Mouse (Mus musculus) MEL (cell line): Measurements from ENCODE around the gene Gcnt3. TPM values are rescaled to one million over a fixed set of nuclear protein-coding genes. Genes with fewer than 3 reads are reported as not detected.

Experiments used
- DNase-seq: peaks from one replicate; pipeline ENCODE4 v3.0.0; 2011; ENCODE audit warnings: low read depth, low spot score
- H3K27ac ChIP-seq: 2 replicates; pipeline ENCODE4 v1.5.1; 2012; ENCODE audit warnings: low read depth, mild to moderate bottlenecking, control low read depth, low read length, moderate library complexity; ENCODE audit not compliant: control insufficient read depth
- H3K27me3 ChIP-seq, 2 experiments: fragments of 150-350 bp in 1 of 2; sonication (generic) in 1 of 2; 2 replicates each; pipeline ENCODE4 v1.6.1; 2012; ENCODE audit warnings: low read length in 2 of 2, mild to moderate bottlenecking in 2 of 2, improper control_type of control experiment in 1 of 2, moderate library complexity in 1 of 2; ENCODE audit not compliant: insufficient read depth in 2 of 2, control insufficient read depth in 1 of 2
- H3K36me3 ChIP-seq, 2 experiments: 2 replicates each; pipeline ENCODE4 v1.6.1; 2012 to 2014; ENCODE audit warnings: low read length in 2 of 2, improper control_type of control experiment in 1 of 2, inconsistent platforms in 1 of 2, mild to moderate bottlenecking in 1 of 2; ENCODE audit not compliant: insufficient read depth in 2 of 2, control insufficient read depth in 1 of 2
- H3K4me1 ChIP-seq, 2 experiments: fragments of 150-350 bp in 1 of 2; sonication (generic) in 1 of 2; 2 replicates each; pipeline ENCODE4 v1.6.1; 2012; ENCODE audit warnings: low read length in 2 of 2, improper control_type of control experiment in 1 of 2, mild to moderate bottlenecking in 1 of 2; ENCODE audit not compliant: insufficient read depth in 2 of 2, control insufficient read depth in 1 of 2
- H3K4me3 ChIP-seq, 2 experiments: fragments of 150-350 bp in 1 of 2; sonication (generic) in 1 of 2; 2 replicates each; pipeline ENCODE4 v1.5.1; 2012; ENCODE audit warnings: low read depth in 2 of 2, low read length in 2 of 2, mild to moderate bottlenecking in 2 of 2, moderate library complexity in 2 of 2, control low read depth in 1 of 2, improper control_type of control experiment in 1 of 2; ENCODE audit not compliant: control insufficient read depth in 1 of 2, insufficient read depth in 1 of 2
- H3K79me2 ChIP-seq: 2 replicates; pipeline ENCODE4 v1.6.1; 2012; ENCODE audit warnings: mild to moderate bottlenecking, low read length, moderate library complexity; ENCODE audit not compliant: control insufficient read depth, poor library complexity, insufficient read depth
- H3K9ac ChIP-seq: 2 replicates; pipeline ENCODE4 v1.6.1; 2012; ENCODE audit warnings: low read depth, mild to moderate bottlenecking, control low read depth, low read length, moderate library complexity; ENCODE audit not compliant: control insufficient read depth, poor library complexity, severe bottlenecking
- H3K9me3 ChIP-seq: fragments of 150-350 bp; sonication (generic); replicated peaks from 2 replicates; pipeline ENCODE4 v1.6.1; 2012; ENCODE audit warnings: mild to moderate bottlenecking, low read length, improper control_type of control experiment, moderate library complexity; ENCODE audit not compliant: insufficient read depth
- CHD1 ChIP-seq: IDR thresholded peaks from 2 replicates; pipeline ENCODE4 v1.6.1; 2012; ENCODE audit warnings: low read depth, mild to moderate bottlenecking, inconsistent platforms, low read length, improper control_type of control experiment
- CHD2 ChIP-seq: IDR thresholded peaks from 2 replicates; pipeline ENCODE4 v1.6.1; 2011; ENCODE audit warnings: low read length, improper control_type of control experiment
- CTCF ChIP-seq, 3 experiments: IDR thresholded peaks in 2 of 3; conservative IDR thresholded peaks in 1 of 3; 2 replicates each; pipeline ENCODE4 v1.5.1; 2011 to 2012; ENCODE audit warnings: low read length in 3 of 3, low read depth in 2 of 3, mild to moderate bottlenecking in 2 of 3, improper control_type of control experiment in 1 of 3, inconsistent platforms in 1 of 3, mixed read lengths in 1 of 3, moderate library complexity in 1 of 3; ENCODE audit not compliant: control insufficient read depth in 1 of 3, insufficient read depth in 1 of 3, poor library complexity in 1 of 3, severe bottlenecking in 1 of 3
- E2F4 ChIP-seq: IDR thresholded peaks from 2 replicates; pipeline ENCODE4 v1.6.1; 2011; ENCODE audit warnings: low read depth, low read length, improper control_type of control experiment, borderline replicate concordance
- ETS1 ChIP-seq: IDR thresholded peaks from 2 replicates; pipeline ENCODE4 v1.6.1; 2012; ENCODE audit warnings: low read depth, mild to moderate bottlenecking, inconsistent platforms, low read length, improper control_type of control experiment, moderate library complexity
- GATA1 ChIP-seq: IDR thresholded peaks from 2 replicates; pipeline ENCODE4 v1.6.1; 2011; ENCODE audit warnings: low read depth, low read length, improper control_type of control experiment
- JUND ChIP-seq: IDR thresholded peaks from 2 replicates; pipeline ENCODE4 v1.6.1; 2011; ENCODE audit warnings: low read depth, mild to moderate bottlenecking, improper control_type of control experiment, low read length
- MAFK ChIP-seq: IDR thresholded peaks from 2 replicates; pipeline ENCODE4 v1.6.1; 2011; ENCODE audit warnings: low read depth, mild to moderate bottlenecking, low read length, improper control_type of control experiment, borderline replicate concordance
- MYB ChIP-seq: IDR thresholded peaks from 2 replicates; pipeline ENCODE4 v1.6.1; 2011; ENCODE audit warnings: mild to moderate bottlenecking, low read depth, low read length, improper control_type of control experiment
- MYC ChIP-seq: IDR thresholded peaks from 2 replicates; pipeline ENCODE4 v1.6.1; 2011; ENCODE audit warnings: low read depth, mild to moderate bottlenecking, low read length, improper control_type of control experiment, moderate library complexity
- POLR2A ChIP-seq, 2 experiments: IDR thresholded peaks; 2 replicates each; pipeline ENCODE4 v1.6.1; 2011 to 2012; ENCODE audit warnings: low read length in 2 of 2, mild to moderate bottlenecking in 2 of 2, control low read depth in 1 of 2, improper control_type of control experiment in 1 of 2, low read depth in 1 of 2, moderate library complexity in 1 of 2; ENCODE audit not compliant: control insufficient read depth in 1 of 2, insufficient read depth in 1 of 2, poor library complexity in 1 of 2
- POLR2AphosphoS2 ChIP-seq: IDR thresholded peaks from 2 replicates; pipeline ENCODE4 v1.6.1; 2011; ENCODE audit warnings: low read length, improper control_type of control experiment
- POLR2AphosphoS5 ChIP-seq: IDR thresholded peaks from 2 replicates; pipeline ENCODE4 v1.6.1; 2012; ENCODE audit warnings: low read depth, borderline replicate concordance, mild to moderate bottlenecking, inconsistent platforms, low read length, moderate library complexity, mixed read lengths
- RCOR1 ChIP-seq: IDR thresholded peaks from 2 replicates; pipeline ENCODE4 v1.6.1; 2012; ENCODE audit warnings: low read depth, mild to moderate bottlenecking, inconsistent platforms, low read length, improper control_type of control experiment
- TBP ChIP-seq: IDR thresholded peaks from 2 replicates; pipeline ENCODE4 v1.8.0; 2011; ENCODE audit warnings: low read depth, low read length, improper control_type of control experiment
- UBTF ChIP-seq: IDR thresholded peaks from 2 replicates; pipeline ENCODE4 v1.6.1; 2012; ENCODE audit warnings: low read depth, mild to moderate bottlenecking, inconsistent platforms, low read length, improper control_type of control experiment, moderate library complexity, borderline replicate concordance; ENCODE audit not compliant: insufficient read depth
- USF1 ChIP-seq: IDR thresholded peaks from 2 replicates; pipeline ENCODE4 v1.6.1; 2014; ENCODE audit warnings: low read depth, mild to moderate bottlenecking, inconsistent platforms, low read length, improper control_type of control experiment, moderate library complexity
- USF2 ChIP-seq, 2 experiments: IDR thresholded peaks; 2 replicates each; pipeline ENCODE4 v1.6.1; 2011 to 2012; ENCODE audit warnings: improper control_type of control experiment in 2 of 2, low read length in 2 of 2, borderline replicate concordance in 1 of 2, inconsistent platforms in 1 of 2, low read depth in 1 of 2, mild to moderate bottlenecking in 1 of 2; ENCODE audit not compliant: insufficient read depth in 1 of 2
- ZC3H11A ChIP-seq: IDR thresholded peaks from 2 replicates; pipeline ENCODE4 v1.6.1; 2012; ENCODE audit warnings: low read depth, mild to moderate bottlenecking, inconsistent platforms, low read length, improper control_type of control experiment
- ZNF384 ChIP-seq: IDR thresholded peaks from 2 replicates; pipeline ENCODE4 v1.6.1; 2012; ENCODE audit warnings: low read depth, mild to moderate bottlenecking, inconsistent platforms, low read length, improper control_type of control experiment
- polyA plus RNA-seq, 2 experiments: library from polyadenylated mRNA; stranded (reverse) in 1 of 2; unstranded in 1 of 2; fragments of >175 nt in 1 of 2; fragments of >200 nt in 1 of 2; gene quantifications; 2 replicates each; pipeline versions ENCODE4 v1.2.1 to v1.2.4; 2012; ENCODE audit warnings: low replicate concordance in 2 of 2, low read depth in 1 of 2; ENCODE audit not compliant: insufficient read length in 2 of 2, insufficient read depth in 1 of 2, missing spikeins in 1 of 2
- total RNA-seq: library from RNA; depleted of rRNA; stranded (reverse); fragments of 300-350 nt; gene quantifications from 2 replicates; pipeline ENCODE4 v1.2.3, GENCODE M21; 2012; rRNA removed

Gcnt3 gene
- total RNA-seq (not detected in 2 replicates), polyA plus RNA-seq (not detected)

DNA sequence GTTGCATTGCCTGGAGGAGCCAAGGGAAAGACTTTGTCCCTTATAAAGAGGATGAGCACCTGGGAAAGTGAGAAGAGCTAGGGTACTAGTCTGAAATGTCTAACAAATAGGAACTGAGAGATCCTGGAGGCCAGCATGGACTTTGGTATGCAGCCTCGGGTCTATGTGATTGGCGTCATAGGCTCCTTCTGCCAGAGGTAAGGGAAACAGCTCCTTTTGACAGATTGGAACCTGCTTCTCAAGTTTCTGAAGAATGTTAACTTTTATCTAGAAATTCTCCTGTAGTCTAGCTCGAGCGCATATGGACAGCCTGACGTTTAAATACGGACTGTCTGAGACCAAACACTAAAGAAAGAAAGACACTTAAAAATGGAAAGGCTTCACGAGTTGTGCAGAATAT, at the start of gene Gcnt3:
Gene Gcnt3 (minus strand): TSS at position 101 of the 400 bp plus-strand sequence.
- no peaks in the 10 kb centered on the region for H3K36me3 ChIP-seq
- no peak within 1 kb of the TSS for H3K9ac ChIP-seq
- H3K4me3 ChIP-seq, result no peak within 1 kb of the TSS
- TF ChIP-seq CTCF (IDR thresholded peaks at IDR 0.05 in 2 of 3, conservative IDR thresholded peaks at IDR 0.05 in 1 of 3; ENCODE audit: control insufficient read depth in 1 of 3, insufficient read depth in 1 of 3, low read depth in 2 of 3, low read length in 3 of 3, poor library complexity in 1 of 3, severe bottlenecking in 1 of 3), result no peak
- TF ChIP-seq CHD2, result no peak
- no peak for TF ChIP-seq MYC
- no peak for TF ChIP-seq UBTF
- no peak for TF ChIP-seq POLR2A (IDR thresholded peaks at IDR 0.05; ENCODE audit: control insufficient read depth in 1 of 2, insufficient read depth in 1 of 2, low read depth in 1 of 2, low read length in 2 of 2, poor library complexity in 1 of 2)
- no peak for TF ChIP-seq CHD1
- TF ChIP-seq POLR2AphosphoS5, result no peak
- TF ChIP-seq E2F4, result no peak
- H3K9me3 ChIP-seq, result no peaks in the 10 kb centered on the region
- H3K4me1 ChIP-seq, result no peaks in the 10 kb centered on the region
- peaks cover 0 to 1% of the 10 kb centered on the region in 2 experiments; a peak in 2 of 4 replicates for H3K27me3 ChIP-seq
- no peak for DNase-seq
- no peak within 1 kb of the TSS for H3K27ac ChIP-seq
- no peaks in the 10 kb centered on the region for H3K79me2 ChIP-seq

DNA sequence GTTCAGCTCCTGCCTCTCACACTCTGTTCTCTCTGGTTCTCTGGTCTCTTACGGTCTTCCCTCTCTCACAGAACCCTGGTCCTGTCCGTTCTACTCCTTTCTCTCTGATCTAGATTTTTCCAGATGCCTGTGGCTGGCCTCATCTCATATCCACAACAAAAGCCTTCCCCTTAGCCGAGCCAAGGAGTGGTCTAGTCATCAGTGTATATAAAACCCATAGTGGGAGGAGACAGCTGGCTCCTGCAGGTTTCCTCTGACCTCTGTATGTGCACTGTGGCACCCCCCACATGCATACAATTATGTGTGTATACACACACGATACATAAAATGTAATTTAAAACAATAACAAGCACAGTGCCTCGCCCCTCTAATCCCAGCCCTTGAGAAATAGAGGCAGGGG, 49.5 kb upstream of the Gcnt3 start:
- Histone ChIP-seq H3K9ac (no peak overlapping the region), H3K79me2 (no peaks in the 10 kb centered on the region), H3K27me3 (no peaks in the 10 kb centered on the region), H3K9me3 (no peaks in the 10 kb centered on the region), H3K27ac (no peak overlapping the region), H3K4me3 (no peak overlapping the region), H3K4me1 (no peaks in the 10 kb centered on the region), H3K36me3 (no peaks in the 10 kb centered on the region)
- no peak for DNase-seq
- TF ChIP-seq POLR2AphosphoS2 (no peak), ZNF384 (no peak), USF1 (no peak), MYC (no peak), CHD1 (no peak)

DNA sequence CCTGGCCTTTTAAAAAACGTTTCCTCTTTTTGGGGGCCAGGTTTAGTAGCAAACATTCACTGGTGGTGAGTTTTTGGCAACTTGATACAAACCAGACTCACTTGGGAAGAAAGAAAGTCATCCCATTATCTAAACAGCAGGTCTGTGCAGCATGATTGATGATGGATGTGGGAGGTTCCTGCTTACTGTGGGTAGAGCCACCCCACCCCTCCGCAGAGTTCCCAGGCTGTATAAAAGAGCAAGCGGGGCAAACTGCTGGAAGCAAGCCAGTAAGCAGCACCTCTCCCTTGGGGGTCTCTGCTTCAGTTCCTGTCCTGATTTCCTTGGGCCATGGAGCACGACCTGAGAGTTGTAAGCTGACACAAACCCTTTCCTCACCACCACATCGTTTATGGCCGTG, 48.2 kb upstream of the Gcnt3 start:
- no peak for TF ChIP-seq MAFK
- TF ChIP-seq RCOR1, result no peak
- no peak for TF ChIP-seq TBP
- TF ChIP-seq ETS1, result no peak
- TF ChIP-seq MYB, result no peak
- no peak for TF ChIP-seq POLR2A (IDR thresholded peaks at IDR 0.05; ENCODE audit: control insufficient read depth in 1 of 2, insufficient read depth in 1 of 2, low read depth in 1 of 2, low read length in 2 of 2, poor library complexity in 1 of 2)
- TF ChIP-seq E2F4, result no peak
- TF ChIP-seq JUND, result no peak
- no peak for TF ChIP-seq USF2 (IDR thresholded peaks at IDR 0.05; ENCODE audit: borderline replicate concordance in 1 of 2, insufficient read depth in 1 of 2, low read depth in 1 of 2, low read length in 2 of 2)
- TF ChIP-seq CHD1, result no peak
- TF ChIP-seq GATA1, result no peak
- no peak for TF ChIP-seq ZC3H11A
- no peaks in the 10 kb centered on the region for H3K79me2 ChIP-seq
- no peaks in the 10 kb centered on the region for H3K27me3 ChIP-seq
- no peaks in the 10 kb centered on the region for H3K9me3 ChIP-seq
- no peaks in the 10 kb centered on the region for H3K36me3 ChIP-seq
- no peak overlapping the region for H3K9ac ChIP-seq
- no peak for DNase-seq
- no peaks in the 10 kb centered on the region for H3K4me1 ChIP-seq
- no peak overlapping the region for H3K4me3 ChIP-seq
- no peak overlapping the region for H3K27ac ChIP-seq
